Mouse (Mus musculus) liver, embryonic 14 days (tissue): ENCODE results near the gene Pik3r6. TPM values are rescaled to one million over a fixed set of nuclear protein-coding genes. Genes with fewer than 3 reads are reported as not detected.

Experiments
- polyA plus RNA-seq: library from polyadenylated mRNA; depleted of rRNA; stranded (reverse); fragments of >200 nt; gene quantifications from 2 replicates; pipeline ENCODE4 v1.2.3, GENCODE M21; 2012; rRNA removed

The Pik3r6 gene
- 0.98 and 1.6 TPM in 2 replicates for polyA plus RNA-seq

GRCm38 (mm10) chr11:68502902-68503629 is at the start of gene Pik3r6:
Gene Pik3r6, plus strand, starts transcription at chr11:68503019.

GRCm38 (mm10) chr11:68555918-68556584 is 53.2 kb downstream of the Pik3r6 start, which contains the start of gene Mfsd6l:
Gene Mfsd6l, plus strand, starts transcription at chr11:68556186.

GRCm38 (mm10) chr11:68586721-68587120 is 83.9 kb downstream of the Pik3r6 start, which contains the start of gene Ccdc42:
Gene Ccdc42, plus strand, starts transcription at chr11:68587021.

Other genes with a start within 250 kb of the Pik3r6 start
- 0.16 and 0.19 TPM in 2 replicates for gene Ntn1, start 102.2 kb upstream of the Pik3r6 start, polyA plus RNA-seq
- 0.43 and 0.75 TPM in 2 replicates for gene Pik3r5, start 70.9 kb upstream of the Pik3r6 start, polyA plus RNA-seq
- 0.05 TPM in 2 replicates for gene Mfsd6l, start 53.2 kb downstream of the Pik3r6 start, polyA plus RNA-seq
- not detected in 2 replicates for gene Ccdc42, start 84.0 kb downstream of the Pik3r6 start, polyA plus RNA-seq
- gene Myh10, start 188.5 kb downstream of the Pik3r6 start, polyA plus RNA-seq = 26.7 and 28.7 TPM in 2 replicates